Mouse (Mus musculus) thymus, postnatal 14 days (tissue): Measurements from ENCODE around the gene Arhgap8.

Experiments used
- DNase-seq: peaks from one replicate; pipeline ENCODE4 v3.0.0; 2021

Arhgap8 gene

GRCm38 (mm10) chr15:84719791-84720190, at the start of gene Arhgap8:
Gene Arhgap8 (plus strand): TSS chr15:84720052.
- DNase-seq, result peak; percentile 16

- no peak for DNase-seq
These were observed 49.2 kb upstream of the Arhgap8 start for GRCm38 (mm10) chr15:84670657-84671055.

GRCm38 (mm10) chr15:84671401-84672307, 48.2 kb upstream of the Arhgap8 start:
- DNase-seq, result peak; percentile 63

GRCm38 (mm10) chr15:84672308-84672615, 47.6 kb upstream of the Arhgap8 start:
- no peak for DNase-seq

GRCm38 (mm10) chr15:84672616-84673015, 47.2 kb upstream of the Arhgap8 start:
- DNase-seq, result no peak

GRCm38 (mm10) chr15:84674329-84675067, 45.4 kb upstream of the Arhgap8 start:
- no peak for DNase-seq

GRCm38 (mm10) chr15:84675317-84675716, 44.5 kb upstream of the Arhgap8 start:
- DNase-seq, result no peak

- no peak for DNase-seq
These were observed 41.9 kb upstream of the Arhgap8 start for GRCm38 (mm10) chr15:84677943-84678342.

GRCm38 (mm10) chr15:84679090-84679489, 40.8 kb upstream of the Arhgap8 start:
- DNase-seq, result no peak

GRCm38 (mm10) chr15:84679794-84680193, 40.1 kb upstream of the Arhgap8 start:
- no peak for DNase-seq

- DNase-seq, result peak; percentile 81
These were observed 39.1 kb upstream of the Arhgap8 start for GRCm38 (mm10) chr15:84680545-84681454.

GRCm38 (mm10) chr15:84681455-84682193, 38.2 kb upstream of the Arhgap8 start:
- peak; percentile 60 for DNase-seq

- DNase-seq, result no peak
These were observed 37.6 kb upstream of the Arhgap8 start for GRCm38 (mm10) chr15:84682206-84682605.

- DNase-seq, result no peak
These were observed 37.0 kb upstream of the Arhgap8 start for GRCm38 (mm10) chr15:84682821-84683220.

GRCm38 (mm10) chr15:84684520-84684919, 35.3 kb upstream of the Arhgap8 start:
- DNase-seq, result no peak

- DNase-seq, result no peak
These were observed 34.4 kb upstream of the Arhgap8 start for GRCm38 (mm10) chr15:84685417-84685816.

- DNase-seq, result no peak
These were observed 31.9 kb upstream of the Arhgap8 start for GRCm38 (mm10) chr15:84687904-84688303.

- no peak for DNase-seq
These were observed 30.5 kb upstream of the Arhgap8 start for GRCm38 (mm10) chr15:84689356-84689755.

- no peak for DNase-seq
These were observed 28.3 kb upstream of the Arhgap8 start for GRCm38 (mm10) chr15:84691513-84691912.

GRCm38 (mm10) chr15:84692645-84693044, 27.2 kb upstream of the Arhgap8 start:
- DNase-seq, result peak; percentile 28

- no peak for DNase-seq
These were observed 23.8 kb upstream of the Arhgap8 start for GRCm38 (mm10) chr15:84696021-84696420.

GRCm38 (mm10) chr15:84697611-84698011, 22.2 kb upstream of the Arhgap8 start:
- DNase-seq, result no peak
